Mouse (Mus musculus): ENCODE measurements at regions not wholly inside any gene's neighbourhood (a gene's known extent, or its start where the extent isn't known, plus 50 kb on each side); places are given as distances from the start of the nearest gene placed in this dataset.

DNA sequence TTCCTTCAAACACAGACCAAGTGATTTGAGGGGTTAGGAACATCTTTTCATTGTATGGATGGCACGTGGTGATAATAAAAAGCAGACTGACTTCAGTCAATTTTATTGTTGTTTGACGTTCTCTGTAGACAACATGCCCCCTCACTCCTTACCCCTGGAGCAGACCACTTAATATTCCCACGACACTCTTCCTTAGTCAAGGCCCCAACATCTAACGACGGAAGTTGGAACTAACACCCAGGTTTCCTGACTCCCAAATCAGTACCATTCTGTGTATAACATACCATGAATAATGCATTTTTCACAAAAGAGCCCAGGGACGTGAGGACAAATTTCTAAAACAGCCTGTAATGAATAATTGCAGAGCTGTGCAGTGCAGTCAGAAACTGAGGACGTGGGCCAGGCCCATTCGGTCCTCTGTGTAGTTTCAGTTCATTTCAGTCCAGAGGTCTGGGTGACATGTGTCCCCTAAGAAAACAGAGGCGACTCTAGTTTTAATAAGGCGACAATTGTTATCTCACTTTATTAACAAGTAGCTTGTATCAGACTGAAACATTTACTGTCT lies 160.8 kb upstream of the Npvf start:
- TF ChIP-seq CTCF (IDR thresholded peaks at IDR 0.05; ENCODE audit: low read depth) (no peak), EP300 (IDR thresholded peaks at IDR 0.05; ENCODE audit: low read depth) (no peak)

All from liver, embryonic 14.5 days (tissue).